Mouse (Mus musculus) hindbrain, embryonic 10.5 days (tissue): ENCODE measurements around the gene Nkain1. TPM values are rescaled to one million over a fixed set of nuclear protein-coding genes. Genes with fewer than 3 reads are reported as not detected.

Source experiments
- DNase-seq: peaks from one replicate; pipeline ENCODE4 v3.0.0-alpha.2; 2017; ENCODE audit warnings: low spot score
- H3K27ac ChIP-seq: fragments of 300-500 bp; sonication (generic); 2 replicates; pipeline ENCODE4 v1.5.1; 2016; ENCODE audit warnings: mild to moderate bottlenecking, moderate library complexity
- H3K27me3 ChIP-seq: fragments of 300-500 bp; sonication (generic); 2 replicates; pipeline ENCODE4 v1.6.1; 2016; ENCODE audit warnings: mild to moderate bottlenecking; ENCODE audit not compliant: poor library complexity, insufficient read depth, severe bottlenecking
- H3K36me3 ChIP-seq: fragments of 300-500 bp; sonication (generic); 2 replicates; pipeline ENCODE4 v1.6.1; 2016; ENCODE audit warnings: mild to moderate bottlenecking, moderate library complexity
- H3K4me1 ChIP-seq: fragments of 300-500 bp; sonication (generic); replicated peaks from 2 replicates; pipeline ENCODE4 v1.6.1; 2016; ENCODE audit warnings: mild to moderate bottlenecking
- H3K4me3 ChIP-seq: fragments of 300-500 bp; sonication (generic); 2 replicates; pipeline ENCODE4 v1.5.1; 2016; ENCODE audit warnings: mild to moderate bottlenecking, moderate library complexity
- H3K9me3 ChIP-seq: fragments of 300-500 bp; sonication (generic); 2 replicates; pipeline ENCODE4 v1.6.1; 2016; ENCODE audit warnings: mild to moderate bottlenecking, moderate library complexity
- WGBS: fragments of 180-500 bp; shearing (Covaris S2); methylation state at CpG from one replicate; pipeline ENCODE4 v1.1.7; 2016; 5-methylcytosine and 5-hydroxymethylcytosine counted together
- polyA plus RNA-seq: library from polyadenylated mRNA; unstranded; fragments of >200 nt; fragmentation: Nextera tagmentation; extraction: Ambion mirVana; gene quantifications from 2 replicates; pipeline ENCODE4 v1.2.1, GENCODE M21; 2016

The Nkain1 gene
- 5.9 and 14.4 TPM in 2 replicates for polyA plus RNA-seq

- peak within 1 kb of the TSS; percentile 98 for H3K27ac ChIP-seq
- H3K4me3 ChIP-seq: peak within 1 kb of the TSS; percentile 95
- H3K9me3 ChIP-seq: no peaks in the 10 kb centered on the region
- H3K36me3 ChIP-seq: no peaks in the 10 kb centered on the region
- under 1% methylated on average over 41 of the region's 41 CpGs for WGBS
- H3K27me3 ChIP-seq: peaks cover 16% of the 10 kb centered on the region
- H3K4me1 ChIP-seq: peaks cover 63% of the 10 kb centered on the region
- peak; percentile 74 for DNase-seq
Measured at GRCm38 (mm10) chr4:130574048-130574413, at the start of gene Nkain1. Gene Nkain1 (minus strand): TSS chr4:130574173.

GRCm38 (mm10) chr4:130578734-130579274 is 4.8 kb upstream of the Nkain1 start:
- WGBS: 73% methylated on average over 9 of the region's 9 CpGs
- Histone ChIP-seq H3K4me1 (peaks cover 25% of the 10 kb centered on the region), H3K27me3 (peaks cover 16% of the 10 kb centered on the region), H3K4me3 (no peak overlapping the region), H3K36me3 (no peaks in the 10 kb centered on the region), H3K9me3 (no peaks in the 10 kb centered on the region), H3K27ac (peak overlapping the region; percentile 62)
- DNase-seq: peak; percentile 22

GRCm38 (mm10) chr4:130577081-130577480 is 3.1 kb upstream of the Nkain1 start:
- no peak for DNase-seq
- H3K9me3 ChIP-seq: no peaks in the 10 kb centered on the region
- no peaks in the 10 kb centered on the region for H3K36me3 ChIP-seq
- WGBS: 66% methylated on average over 6 of the region's 6 CpGs
- peaks cover 16% of the 10 kb centered on the region for H3K27me3 ChIP-seq
- H3K4me1 ChIP-seq: peaks cover 40% of the 10 kb centered on the region
- no peak overlapping the region for H3K27ac ChIP-seq
- no peak overlapping the region for H3K4me3 ChIP-seq

GRCm38 (mm10) chr4:130576247-130576931 is 2.4 kb upstream of the Nkain1 start:
- Histone ChIP-seq H3K27ac (0 out of 2 replicates have a peak overlapping the region, but pooled peaks have one; percentile 35), H3K36me3 (no peaks in the 10 kb centered on the region), H3K27me3 (peaks cover 16% of the 10 kb centered on the region), H3K4me3 (no peak overlapping the region), H3K4me1 (peaks cover 46% of the 10 kb centered on the region), H3K9me3 (no peaks in the 10 kb centered on the region)
- DNase-seq: no peak
- 66% methylated on average over 13 of the region's 13 CpGs for WGBS

- Histone ChIP-seq H3K36me3 (no peaks in the 10 kb centered on the region), H3K27me3 (peaks cover 16% of the 10 kb centered on the region), H3K4me1 (peaks cover 53% of the 10 kb centered on the region), H3K4me3 (no peak overlapping the region), H3K27ac (no peak overlapping the region), H3K9me3 (no peaks in the 10 kb centered on the region)
- WGBS: 81% methylated on average over 3 of the region's 3 CpGs
- no peak for DNase-seq
Measured at GRCm38 (mm10) chr4:130575533-130575932, 1.6 kb upstream of the Nkain1 start.

GRCm38 (mm10) chr4:130574861-130575460 is 988 bp upstream of the Nkain1 start:
- Histone ChIP-seq H3K27me3 (peaks cover 16% of the 10 kb centered on the region), H3K27ac (no peak overlapping the region), H3K36me3 (no peaks in the 10 kb centered on the region), H3K4me1 (peaks cover 58% of the 10 kb centered on the region), H3K9me3 (no peaks in the 10 kb centered on the region), H3K4me3 (no peak overlapping the region)
- DNase-seq: no peak
- 84% methylated on average over 7 of the region's 7 CpGs for WGBS

- peak; percentile 54 for DNase-seq
- peak overlapping the region; percentile 95 for H3K4me3 ChIP-seq
- peaks cover 16% of the 10 kb centered on the region for H3K27me3 ChIP-seq
- H3K36me3 ChIP-seq: no peaks in the 10 kb centered on the region
- peak overlapping the region; percentile 98 for H3K27ac ChIP-seq
- no peaks in the 10 kb centered on the region for H3K9me3 ChIP-seq
- WGBS: under 1% methylated on average over 63 of the region's 76 CpGs
- H3K4me1 ChIP-seq: peaks cover 64% of the 10 kb centered on the region
Measured at GRCm38 (mm10) chr4:130573351-130574047, 474 bp downstream of the Nkain1 start.

DNA sequence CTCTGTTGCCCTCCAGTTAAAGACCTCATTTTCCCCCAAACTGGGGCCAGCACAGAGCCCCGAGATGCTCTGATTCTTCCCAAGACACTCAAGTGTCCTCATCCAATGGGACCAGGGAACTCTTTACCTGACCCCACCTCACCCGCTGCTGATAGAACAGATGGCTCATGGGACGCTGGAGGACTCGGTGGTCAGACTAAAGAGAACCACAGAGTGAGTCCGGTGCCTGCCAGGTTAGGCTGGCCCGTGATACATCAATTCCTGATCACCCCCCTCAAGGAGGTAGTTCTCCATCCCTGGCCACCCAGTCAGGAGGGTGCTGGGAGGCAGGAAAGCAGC is 992 bp downstream of the Nkain1 start:
- peak; percentile 47 for DNase-seq
- Histone ChIP-seq H3K36me3 (no peaks in the 10 kb centered on the region), H3K4me3 (peak overlapping the region; percentile 95), H3K4me1 (peaks cover 69% of the 10 kb centered on the region), H3K27me3 (peaks cover 16% of the 10 kb centered on the region), H3K27ac (peak overlapping the region; percentile 98), H3K9me3 (no peaks in the 10 kb centered on the region)
- 1% methylated on average over 6 of the region's 6 CpGs for whole genome bisulfite sequencing

- H3K4me3 ChIP-seq: peak overlapping the region; percentile 95
- no peaks in the 10 kb centered on the region; the same call in 1 of the 2 replicates for H3K36me3 ChIP-seq
- no peak for DNase-seq
- peaks cover 73% of the 10 kb centered on the region for H3K4me1 ChIP-seq
- peaks cover 16% of the 10 kb centered on the region for H3K27me3 ChIP-seq
- no peaks in the 10 kb centered on the region for H3K9me3 ChIP-seq
- WGBS: 45% methylated on average over 10 of the region's 10 CpGs
- peak overlapping the region; percentile 98 for H3K27ac ChIP-seq
Measured at GRCm38 (mm10) chr4:130572545-130572944, 1.4 kb downstream of the Nkain1 start.

- H3K27me3 ChIP-seq: peaks cover 15% of the 10 kb centered on the region
- no peak for DNase-seq
- peak overlapping the region; percentile 77 for H3K27ac ChIP-seq
- H3K4me3 ChIP-seq: peak overlapping the region; percentile 95; the same call in 1 of the 2 replicates
- H3K4me1 ChIP-seq: peaks cover 65% of the 10 kb centered on the region
- H3K9me3 ChIP-seq: no peaks in the 10 kb centered on the region
- peaks cover 9% of the 10 kb centered on the region; the same call in 1 of the 2 replicates for H3K36me3 ChIP-seq
- WGBS: 53% methylated on average over 10 of the region's 10 CpGs
Measured at GRCm38 (mm10) chr4:130570941-130571720, 2.8 kb downstream of the Nkain1 start.

- H3K9me3 ChIP-seq: no peaks in the 10 kb centered on the region
- H3K4me1 ChIP-seq: peaks cover 74% of the 10 kb centered on the region
- 89% methylated on average over 23 of the region's 23 CpGs for WGBS
- DNase-seq: no peak
- no peaks in the 10 kb centered on the region for H3K27me3 ChIP-seq
- no peak overlapping the region for H3K27ac ChIP-seq
- no peak overlapping the region for H3K4me3 ChIP-seq
- peaks cover 11% of the 10 kb centered on the region; the same call in 1 of the 2 replicates for H3K36me3 ChIP-seq
Measured at GRCm38 (mm10) chr4:130568043-130568978, 5.7 kb downstream of the Nkain1 start.
